Mouse (Mus musculus): ENCODE measurements at regions not wholly inside any gene's neighbourhood (a gene's known extent, or its start where the extent isn't known, plus 50 kb on each side); places are given as distances from the start of the nearest gene placed in this dataset.
"Not testable (repeated sequence)": the region's sequence is repeated elsewhere in the genome, so short reads cannot be mapped to it uniquely, and the experiment has no call there.

DNA sequence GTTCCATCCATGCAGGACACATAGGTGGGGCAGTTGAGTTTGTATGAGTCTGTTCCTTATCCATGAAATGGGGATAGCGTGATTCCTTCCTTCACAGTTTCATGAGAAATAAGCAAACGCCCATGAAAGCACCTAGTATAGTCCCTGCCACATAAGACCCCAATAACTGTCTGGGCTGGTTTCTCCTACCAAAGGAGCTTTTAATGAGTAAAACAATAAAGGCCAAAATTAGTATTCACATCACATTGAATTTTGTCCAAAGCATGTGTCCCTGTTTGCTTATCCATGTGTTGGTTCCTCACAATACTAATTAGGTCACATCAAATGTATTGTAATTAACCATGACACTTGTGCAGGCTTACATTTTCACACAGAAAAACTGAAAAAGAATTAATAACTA is 221.3 kb downstream of the Prdm13 start:
- DNase-seq = no peak

DNA sequence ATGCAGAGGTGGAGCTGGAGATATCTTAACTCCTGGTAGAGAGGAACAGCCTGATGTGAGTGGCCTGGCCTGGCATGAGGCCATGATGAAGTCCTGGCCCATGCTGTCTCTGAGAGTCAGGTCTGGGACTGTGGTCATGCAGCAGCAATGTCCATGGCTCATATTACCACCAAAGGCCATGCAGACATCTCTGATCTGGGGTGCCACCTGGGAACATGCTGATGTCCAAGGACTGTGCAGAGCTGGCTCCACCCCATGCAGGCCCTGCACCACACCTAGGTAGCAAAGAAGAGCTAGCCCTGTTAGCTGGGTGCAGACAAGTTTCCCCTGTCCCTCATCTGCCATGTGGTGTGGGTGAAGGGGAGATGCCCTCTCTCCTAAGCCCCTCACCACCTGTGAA is 244.5 kb downstream of the Prdm13 start:
- DNase-seq = no peak

DNA sequence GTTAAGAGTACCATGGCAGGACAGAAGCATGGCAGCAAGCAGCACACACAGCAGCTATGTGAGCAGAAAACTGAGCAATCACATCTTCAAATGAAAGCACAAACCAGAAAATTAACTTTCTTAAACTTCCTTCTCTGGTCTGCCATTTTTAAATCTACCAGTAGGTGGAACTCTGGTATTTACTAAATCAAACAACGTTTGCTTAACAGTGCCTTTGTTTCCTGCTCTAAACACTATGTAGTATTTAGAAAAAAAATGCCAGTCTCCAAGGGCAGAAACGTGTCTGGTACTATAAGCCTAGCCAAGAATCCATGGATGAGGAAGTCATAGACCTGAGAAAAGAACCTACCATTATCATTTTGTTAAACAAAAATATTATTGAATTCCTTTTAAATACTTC is 249.1 kb downstream of the Prdm13 start:
- no peak for DNase-seq

- no peak for DNase-seq
Measured at GRCm38 (mm10) chr4:21407850-21408249, 277.9 kb downstream of the Prdm13 start.

DNA sequence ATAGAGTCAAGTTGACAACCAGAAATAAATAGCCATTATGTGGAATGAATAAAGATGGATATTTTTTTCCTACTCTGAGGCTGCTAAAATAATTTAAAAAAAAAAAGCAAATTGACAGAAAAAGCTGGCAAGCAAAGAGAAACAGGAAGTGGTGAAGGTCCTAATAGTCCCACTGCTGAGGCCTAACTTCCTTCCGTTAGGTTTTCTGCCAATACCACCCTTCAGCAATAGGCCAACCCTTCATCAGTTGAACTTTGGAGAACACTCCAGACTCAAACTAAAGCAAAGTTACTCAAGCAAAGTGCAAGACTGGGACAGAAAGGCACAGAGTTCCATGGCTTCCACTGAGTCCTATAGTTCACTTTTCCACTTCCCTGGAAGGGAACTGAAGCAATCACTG is 316.4 kb downstream of the Prdm13 start:
- DNase-seq = no peak

DNA sequence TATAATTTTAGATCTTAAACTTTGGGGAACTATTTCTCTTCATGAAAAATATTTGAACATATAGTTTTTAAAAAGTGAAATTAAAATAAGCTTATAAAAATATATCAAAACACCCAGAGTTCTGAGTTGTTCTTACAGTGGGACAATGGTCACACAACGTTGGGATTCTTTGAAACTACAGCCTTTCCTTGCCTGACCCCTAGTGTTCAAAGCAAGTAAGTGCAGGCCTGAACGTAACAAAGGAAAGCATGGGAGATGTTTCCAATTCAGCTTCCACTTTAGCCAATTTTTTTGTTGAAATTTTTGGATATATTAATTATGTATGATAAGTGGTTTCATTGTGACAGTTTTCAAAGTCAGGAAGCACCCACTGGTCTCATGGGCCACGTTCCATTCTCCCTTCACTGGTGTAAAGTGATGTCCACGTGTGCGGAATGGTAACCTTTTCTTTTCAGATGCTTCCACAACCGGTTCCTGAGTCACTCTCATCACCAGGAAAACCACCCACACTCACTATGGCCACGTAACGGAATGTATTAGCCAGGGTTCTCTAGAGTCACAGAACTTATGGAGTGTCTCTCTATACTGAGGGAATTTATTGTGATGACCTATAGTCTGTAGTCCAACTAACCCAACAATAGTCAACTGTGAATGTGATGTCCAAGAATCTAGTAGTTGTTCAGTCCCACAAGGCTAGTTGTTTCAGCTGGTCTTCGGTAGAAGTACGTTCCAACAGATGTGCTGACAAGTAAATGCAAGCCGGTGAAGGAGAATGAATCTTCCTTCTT is 317.3 kb downstream of the Prdm13 start:
- no peak for DNase-seq

- DNase-seq = no peak
Measured at GRCm38 (mm10) chr4:21321769-21322168, 364.0 kb downstream of the Prdm13 start.

- DNase-seq = not testable (repeated sequence)
Measured at GRCm38 (mm10) chr4:21309239-21309638, 376.5 kb downstream of the Prdm13 start.

DNA sequence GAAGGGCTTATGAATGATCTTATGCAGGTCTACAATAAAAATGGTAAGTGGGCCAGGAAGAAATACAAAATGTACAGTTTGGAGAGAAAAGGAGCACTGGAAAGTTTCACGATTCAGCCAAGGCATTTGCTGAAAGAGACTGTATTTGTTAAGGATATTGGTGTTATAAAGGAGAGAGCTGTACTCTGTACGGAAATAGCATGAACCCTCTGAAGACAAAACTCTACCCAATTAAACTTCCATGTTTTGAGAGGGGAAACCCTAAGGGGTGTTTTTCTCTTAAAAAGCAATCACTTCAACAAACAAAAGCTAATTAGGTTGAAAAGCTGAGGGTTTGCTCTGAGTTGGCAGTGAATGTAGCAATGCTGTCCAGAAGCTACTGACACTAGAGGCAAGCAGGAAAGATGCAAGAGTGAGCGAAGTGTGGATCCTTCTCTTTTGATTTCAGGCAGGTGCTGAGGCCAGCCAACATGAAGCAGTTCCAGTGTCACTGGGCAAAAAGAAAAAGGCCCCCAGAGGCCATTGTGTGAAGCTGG is 378.2 kb downstream of the Prdm13 start:
- no peak for DNase-seq

- DNase-seq = no peak
Measured at GRCm38 (mm10) chr4:21300141-21300540, 385.6 kb downstream of the Prdm13 start.

DNA sequence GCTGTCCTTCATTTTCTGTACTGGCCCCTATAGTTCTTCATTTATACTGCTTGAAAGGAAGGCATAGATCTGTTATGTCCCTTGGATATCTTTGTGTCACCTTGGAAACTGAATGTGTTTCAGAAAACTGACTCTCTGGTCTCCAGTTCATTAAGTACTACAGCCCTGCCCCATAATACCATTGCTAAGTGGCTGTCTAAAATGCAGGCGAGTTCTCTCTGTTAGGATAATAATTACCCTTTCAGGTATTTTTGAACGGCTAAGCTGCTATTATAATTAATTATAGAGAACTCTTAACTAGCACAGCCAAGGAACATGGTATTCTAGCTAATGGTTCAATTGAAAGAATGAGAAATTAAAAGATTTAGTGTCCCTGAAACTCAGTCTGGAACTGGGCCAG is 418.5 kb downstream of the Prdm13 start:
- no peak for DNase-seq

GRCm38 (mm10) chr4:21266886-21267285 is 418.9 kb downstream of the Prdm13 start:
- DNase-seq = no peak

DNA sequence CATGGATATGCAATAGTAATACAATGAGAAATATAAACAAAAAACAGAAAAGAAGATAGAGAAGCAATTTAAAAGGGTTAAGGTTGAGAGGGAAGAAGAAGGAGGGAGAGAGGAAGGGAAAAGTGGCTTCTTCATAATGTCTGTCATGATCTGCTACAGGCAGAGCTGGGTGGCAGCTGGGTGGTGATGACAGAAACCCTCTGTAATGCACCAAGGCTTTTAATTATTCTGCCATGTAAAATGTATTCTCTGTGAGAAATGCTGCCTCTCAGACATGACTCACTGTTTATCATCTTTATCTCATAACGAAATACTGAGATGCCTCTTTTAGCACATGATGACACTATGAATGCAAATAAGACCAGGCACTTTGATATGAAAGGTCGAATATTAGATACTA is 435.4 kb downstream of the Prdm13 start:
- DNase-seq = no peak

GRCm38 (mm10) chr4:21222631-21223030 is 463.1 kb downstream of the Prdm13 start:
- peak; percentile 27 for DNase-seq

DNA sequence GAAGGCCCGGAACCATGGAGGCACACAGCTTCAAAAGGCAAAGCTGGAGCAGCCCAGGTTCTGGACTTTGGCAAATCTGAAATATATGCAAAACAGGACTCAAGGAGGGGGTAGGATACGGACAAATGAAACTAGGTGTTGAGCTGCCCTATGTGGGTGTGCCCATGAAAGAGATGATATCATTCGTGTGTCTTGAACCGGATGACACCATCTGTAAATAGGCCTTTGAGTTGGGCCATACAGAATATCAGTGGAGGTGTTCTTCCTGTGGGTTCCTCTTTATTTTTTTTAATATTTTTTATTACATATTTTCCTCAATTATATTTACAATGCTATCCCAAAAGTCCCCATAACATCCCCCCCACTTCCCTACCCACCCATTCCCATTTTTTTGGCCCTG is 478.1 kb downstream of the Prdm13 start:
- DNase-seq = no peak

- no peak for DNase-seq
Measured at GRCm38 (mm10) chr4:21195620-21196019, 490.1 kb downstream of the Prdm13 start.

- no peak for DNase-seq
Measured at GRCm38 (mm10) chr4:21173789-21174188, 512.0 kb downstream of the Prdm13 start.

GRCm38 (mm10) chr4:21173019-21173418 is 512.7 kb downstream of the Prdm13 start:
- DNase-seq = no peak

DNA sequence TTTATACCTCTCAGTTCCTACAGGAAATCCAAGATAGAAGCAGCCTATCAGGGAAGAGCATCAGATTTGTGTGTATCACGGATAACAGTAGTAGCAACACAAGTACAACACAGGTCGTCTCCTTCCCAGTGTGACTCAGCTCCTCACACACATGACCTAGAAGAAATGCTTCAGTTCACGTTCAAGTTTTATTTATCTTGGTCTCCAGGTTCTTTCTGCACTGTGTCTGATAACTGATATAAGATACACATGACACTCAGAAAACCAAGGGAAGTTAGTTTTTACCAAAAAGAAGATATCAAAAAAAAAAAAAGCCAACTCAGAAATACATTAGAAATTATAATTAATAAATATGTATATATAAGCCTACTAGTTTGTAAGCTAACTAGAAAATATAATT is 515.0 kb downstream of the Prdm13 start:
- no peak for DNase-seq

- no peak for DNase-seq
Measured at GRCm38 (mm10) chr4:21162124-21162523, 523.6 kb downstream of the Prdm13 start.

DNA sequence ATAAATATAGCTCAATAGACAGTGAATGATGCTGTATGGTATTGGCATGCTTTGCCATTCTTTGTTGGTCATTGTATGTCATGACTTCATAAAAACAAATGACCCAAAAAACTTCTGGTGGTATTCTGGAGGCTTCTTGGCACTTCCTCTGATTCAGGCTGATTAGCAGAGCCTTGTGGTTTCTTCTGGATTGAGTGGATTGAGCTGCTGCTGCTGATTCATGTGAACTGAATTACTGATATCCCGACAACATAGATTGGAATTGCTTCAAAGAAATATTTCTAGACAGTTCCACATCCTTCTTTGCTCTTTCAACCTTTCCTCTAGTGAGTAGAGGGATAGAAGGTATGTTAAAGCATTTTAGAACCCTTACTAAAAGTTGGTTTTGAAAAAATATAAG is 559.9 kb downstream of the Prdm13 start:
- no peak for DNase-seq

DNA sequence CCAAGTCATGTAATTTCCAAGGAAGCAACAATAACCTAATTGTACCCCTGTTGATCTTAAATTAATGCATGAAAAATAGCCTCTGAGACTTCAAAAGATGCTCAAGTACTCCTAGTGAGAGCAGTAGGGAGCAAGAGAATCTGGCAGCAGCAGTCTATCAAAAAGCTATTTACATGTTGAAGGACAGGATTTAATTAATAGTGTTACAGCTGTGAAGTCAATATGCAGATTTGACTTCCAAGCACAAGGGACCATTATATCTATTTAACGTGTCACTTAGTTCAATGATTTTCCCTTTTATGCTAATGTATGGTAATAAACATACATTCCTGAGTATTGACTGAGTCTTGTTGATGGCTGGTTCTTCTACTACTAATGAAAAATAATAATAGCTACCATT is 590.0 kb downstream of the Prdm13 start:
- no peak for DNase-seq

- no peak for DNase-seq
Measured at GRCm38 (mm10) chr4:21070198-21070785, 615.5 kb downstream of the Prdm13 start.
